Mouse (Mus musculus): ENCODE measurements around the gene Hrk.

GRCm38 (mm10) chr5:118186903-118187633, 22.6 kb downstream of the Hrk start:
- TF ChIP-seq CTCF (IDR thresholded peaks at IDR 0.05; ENCODE audit: low read depth) (no peak), EP300 (IDR thresholded peaks at IDR 0.05; ENCODE audit: low read depth) (no peak)
